Mouse (Mus musculus) adrenal gland, postnatal 25 days (tissue): ENCODE measurements at regions not wholly inside any gene's neighbourhood (a gene's known extent, or its start where the extent isn't known, plus 50 kb on each side); places are given as distances from the start of the nearest gene placed in this dataset.
A peak's percentile ranks its signal among the peaks of the same experiment; 100 is the strongest.

Source experiments
- DNase-seq: peaks from one replicate; pipeline ENCODE4 v3.0.0; 2021; ENCODE audit warnings: mixed read lengths

DNA sequence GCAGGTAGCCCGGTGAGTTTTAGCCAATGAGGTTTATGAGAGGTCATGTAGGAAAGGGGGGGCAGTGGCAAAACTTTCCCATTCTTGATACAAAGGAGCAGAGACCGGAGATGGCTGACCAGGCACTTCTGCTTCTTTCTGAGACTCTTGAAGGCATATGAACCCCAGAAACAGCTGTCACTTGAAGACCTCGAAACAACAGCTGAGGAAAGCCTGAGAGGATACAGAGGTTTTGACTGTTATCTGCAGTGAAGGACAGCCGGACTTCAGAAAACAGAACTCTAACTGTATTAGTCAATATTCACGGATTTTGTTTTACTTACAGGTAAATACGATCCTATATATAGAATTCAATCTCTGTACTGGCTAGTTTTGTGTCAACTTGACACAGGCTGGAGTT, 50.0 kb upstream of the Tiparp start:
- no peak for DNase-seq

DNA sequence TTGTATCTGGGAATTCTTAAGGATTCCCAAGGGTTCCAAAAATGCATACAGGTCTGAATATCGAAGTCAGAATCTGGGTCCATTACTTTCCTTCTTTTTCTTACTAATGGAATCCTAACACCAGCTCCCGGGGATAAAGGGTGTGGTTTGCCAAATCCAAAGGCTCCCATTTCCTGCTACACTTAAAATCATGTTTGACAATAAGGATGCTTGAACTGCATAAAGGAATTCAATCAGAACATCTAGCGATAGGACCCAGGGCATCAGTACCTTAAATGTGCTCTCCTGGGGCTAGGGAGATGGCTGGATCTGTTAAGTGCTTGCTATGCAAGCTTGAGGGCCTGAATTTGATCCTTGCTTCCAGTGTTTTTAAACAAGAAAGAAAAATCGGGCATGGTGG, 51.1 kb upstream of the Tiparp start:
- DNase-seq = no peak

DNA sequence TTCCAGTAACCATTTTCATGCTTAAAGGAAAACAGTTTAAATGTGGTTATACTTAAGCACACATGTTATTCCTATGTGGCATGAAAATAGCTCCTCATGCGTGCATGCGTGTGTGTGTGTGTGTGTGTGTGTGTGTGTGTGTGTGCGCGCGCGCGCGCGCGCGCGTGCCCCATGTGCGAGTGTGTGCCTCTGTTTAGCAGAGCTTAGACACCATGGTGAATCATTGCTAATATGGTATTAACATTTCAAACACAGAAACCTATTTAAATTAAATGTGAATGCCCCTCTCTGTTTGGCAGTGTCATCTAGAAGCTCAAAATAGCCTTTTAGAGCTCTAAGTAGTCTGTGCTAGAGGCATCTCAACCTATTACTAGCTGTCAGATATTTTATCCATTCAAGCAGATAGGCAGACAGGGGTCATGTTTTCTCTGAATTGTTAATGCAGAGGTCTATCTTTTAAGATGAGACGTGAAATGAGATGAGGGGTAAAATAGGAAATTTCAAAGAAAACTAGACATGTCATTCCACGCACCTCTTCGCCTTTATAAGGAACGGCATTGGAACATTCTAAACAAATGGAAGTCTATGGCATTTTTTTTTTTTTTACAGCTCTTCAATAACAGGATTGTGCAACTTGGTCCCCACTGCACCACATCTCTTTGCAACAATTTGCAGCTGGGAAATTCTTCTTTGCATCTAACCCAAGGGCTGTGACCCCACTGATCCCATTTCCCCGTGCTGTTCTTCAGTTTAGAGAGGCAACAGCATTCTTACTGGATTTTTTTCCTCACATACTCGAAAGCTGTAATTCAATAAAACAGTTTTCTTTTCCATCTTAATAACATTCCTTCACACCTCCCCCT, 51.9 kb upstream of the Tiparp start:
- DNase-seq = no peak

DNA sequence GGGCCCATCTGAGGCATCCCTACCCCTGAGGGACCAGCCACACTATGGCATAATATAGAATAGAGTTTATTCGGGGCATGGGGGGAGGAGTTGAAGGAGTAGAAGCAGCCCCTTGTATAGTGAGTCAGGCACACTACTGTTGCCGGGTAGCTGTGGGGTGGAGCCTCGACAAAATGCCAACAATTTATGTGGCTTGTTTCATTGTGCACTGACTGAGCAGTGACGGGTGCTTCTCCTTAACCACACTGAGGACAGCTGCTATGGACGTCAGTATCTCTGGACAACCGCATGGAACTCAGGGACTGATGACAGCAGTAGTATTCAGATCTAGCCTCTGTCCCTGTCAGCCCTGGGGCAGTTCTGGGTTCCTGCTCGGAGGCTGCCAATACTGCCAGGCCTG, 53.6 kb upstream of the Tiparp start:
- DNase-seq = no peak

DNA sequence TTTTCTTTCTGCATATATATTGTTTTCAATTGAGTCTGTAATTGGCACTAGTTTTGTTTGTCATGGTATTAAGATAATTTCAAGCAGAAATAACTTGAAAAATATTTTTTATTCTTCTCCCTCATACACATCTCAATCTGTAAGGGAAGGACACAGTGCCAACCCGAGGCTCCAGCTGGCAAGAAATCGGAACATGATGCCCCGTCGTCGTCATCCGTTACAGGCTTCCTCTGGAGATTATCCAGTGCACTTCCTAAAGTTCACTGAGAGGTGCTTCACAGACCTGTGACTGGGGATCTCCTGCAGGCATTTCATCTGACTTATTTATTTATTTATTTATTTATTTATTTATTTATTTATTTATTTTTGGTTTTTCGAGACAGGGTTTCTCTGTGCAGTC, 56.4 kb upstream of the Tiparp start:
- DNase-seq = peak; percentile 12

DNA sequence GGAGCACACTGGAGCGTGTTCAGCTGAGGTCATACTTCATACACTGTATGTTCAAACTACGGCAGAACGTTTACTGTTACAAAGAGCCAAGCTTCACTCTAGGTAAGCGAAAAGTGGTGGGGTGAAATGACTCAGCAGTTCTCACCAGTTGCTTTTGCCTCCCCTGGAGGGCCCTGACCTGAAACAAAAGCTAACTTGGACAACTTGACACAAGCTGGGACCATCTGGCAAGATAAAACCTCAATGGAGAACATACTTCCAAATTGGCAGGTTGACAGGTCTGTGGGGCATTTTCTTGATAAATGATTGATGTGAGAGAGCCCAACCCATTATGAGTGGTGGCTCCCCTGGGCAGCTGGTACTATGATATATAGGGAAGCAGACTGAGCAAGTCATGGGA, 59.0 kb upstream of the Tiparp start:
- no peak for DNase-seq

DNA sequence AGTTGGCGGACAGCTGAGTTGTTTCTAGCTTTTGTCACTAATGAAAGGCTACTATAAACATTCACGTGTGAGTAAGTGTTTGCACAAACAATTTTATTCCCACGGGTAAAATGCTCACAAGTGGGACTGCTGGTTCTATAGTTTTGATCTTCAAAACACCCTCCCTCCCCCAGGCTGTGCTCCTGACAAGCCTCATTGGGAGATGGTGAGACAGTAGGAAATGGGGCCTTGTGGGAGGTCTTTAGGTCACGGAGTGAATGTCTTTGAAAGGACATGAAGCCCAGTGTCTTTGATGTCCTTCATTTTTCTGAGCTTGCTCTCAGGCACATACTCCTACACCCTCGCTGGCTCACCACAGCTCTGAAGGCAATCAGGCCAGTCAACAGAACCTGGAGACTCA, 63.4 kb upstream of the Tiparp start:
- no peak for DNase-seq

DNA sequence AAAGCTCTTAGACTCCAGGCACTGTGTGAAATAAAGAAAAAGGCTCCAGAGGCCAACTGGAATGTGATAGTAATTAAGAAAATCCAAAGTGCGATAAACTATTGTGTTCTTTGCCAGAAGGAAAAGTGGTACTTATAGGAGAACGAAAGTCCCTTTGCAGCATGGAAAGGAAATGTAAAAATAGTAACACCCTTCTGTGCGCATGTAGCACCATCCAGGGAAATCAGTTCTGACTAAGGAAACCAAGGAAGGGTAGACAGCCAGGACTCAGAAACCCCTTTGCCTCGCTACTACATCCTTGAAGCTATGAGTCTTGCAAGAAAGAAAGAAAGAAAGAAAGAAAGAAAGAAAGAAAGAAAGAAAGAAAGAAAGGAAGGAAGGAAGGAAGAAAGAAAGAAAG, 67.3 kb upstream of the Tiparp start:
- DNase-seq = no peak

DNA sequence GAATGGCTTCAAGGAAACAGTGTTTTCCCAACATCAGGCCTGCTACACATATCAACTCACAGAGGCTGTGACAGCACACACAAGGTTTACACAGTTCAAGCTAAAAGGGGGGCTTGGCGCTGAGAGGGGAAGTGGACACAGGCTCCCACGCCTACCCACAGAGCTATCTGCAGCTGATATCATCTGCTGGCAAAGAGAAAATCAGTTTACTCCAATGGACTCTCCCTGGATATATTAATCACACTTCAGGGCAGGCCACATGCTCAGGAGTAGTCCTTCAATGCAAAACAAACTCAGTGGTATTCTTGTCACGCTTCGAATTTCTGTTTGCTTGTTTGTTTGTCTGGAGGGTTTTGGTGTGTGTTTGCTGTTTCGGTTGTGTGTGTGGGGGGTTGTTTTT, 67.3 kb upstream of the Ssr3 start:
- no peak for DNase-seq

DNA sequence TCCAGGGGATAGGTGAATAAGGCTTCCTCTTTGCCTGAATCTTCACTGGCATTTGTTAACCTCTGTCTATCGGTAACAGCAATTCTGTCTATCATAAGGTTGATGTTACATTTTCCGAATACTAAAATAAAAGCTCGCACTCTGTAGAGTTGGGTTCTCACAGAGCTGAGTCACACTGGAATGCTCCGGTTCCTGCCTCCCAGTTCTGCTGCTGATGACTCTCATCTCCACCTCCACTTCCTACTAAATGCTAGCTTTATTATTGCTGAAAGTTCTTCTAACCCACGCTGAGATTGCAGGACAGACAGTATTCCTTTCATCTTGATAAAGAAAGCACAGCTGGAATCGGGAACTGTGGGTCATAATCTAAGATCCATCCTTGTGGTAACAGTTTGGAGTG, 65.5 kb upstream of the Ssr3 start:
- DNase-seq = no peak

DNA sequence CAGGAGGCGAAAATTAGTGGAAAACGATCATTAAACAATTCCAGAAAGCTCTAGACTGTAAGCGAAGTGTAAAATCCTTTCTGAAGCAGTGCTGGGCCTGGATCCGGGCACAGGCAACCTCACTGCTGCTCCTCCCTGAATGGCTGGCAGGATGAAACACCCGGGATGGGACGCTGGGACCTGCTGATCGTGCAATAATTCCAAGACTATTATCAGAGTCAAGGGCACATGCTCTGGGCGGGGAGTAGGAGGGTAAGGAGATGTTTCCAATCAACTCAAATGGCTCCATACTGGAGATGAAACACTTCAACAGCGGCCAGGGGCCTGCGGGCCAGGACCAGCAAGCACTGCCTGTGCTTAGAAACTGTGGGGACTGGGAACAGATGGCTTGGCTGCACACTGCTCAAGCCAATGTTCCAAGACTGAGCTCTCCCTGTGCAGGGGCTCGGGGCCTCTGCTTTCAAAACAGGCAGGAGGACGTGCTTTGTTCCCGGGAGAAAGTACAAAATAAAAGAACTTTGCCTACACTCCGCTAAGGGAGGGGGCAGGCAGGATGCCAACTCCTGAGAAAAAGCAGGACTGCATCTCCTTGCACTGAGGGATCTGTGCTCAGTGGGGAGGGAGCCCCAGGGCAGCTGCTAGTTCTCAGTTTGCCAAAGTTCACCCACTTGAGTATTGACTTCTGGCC, 63.3 kb upstream of the Ssr3 start:
- peak; percentile 59 for DNase-seq

DNA sequence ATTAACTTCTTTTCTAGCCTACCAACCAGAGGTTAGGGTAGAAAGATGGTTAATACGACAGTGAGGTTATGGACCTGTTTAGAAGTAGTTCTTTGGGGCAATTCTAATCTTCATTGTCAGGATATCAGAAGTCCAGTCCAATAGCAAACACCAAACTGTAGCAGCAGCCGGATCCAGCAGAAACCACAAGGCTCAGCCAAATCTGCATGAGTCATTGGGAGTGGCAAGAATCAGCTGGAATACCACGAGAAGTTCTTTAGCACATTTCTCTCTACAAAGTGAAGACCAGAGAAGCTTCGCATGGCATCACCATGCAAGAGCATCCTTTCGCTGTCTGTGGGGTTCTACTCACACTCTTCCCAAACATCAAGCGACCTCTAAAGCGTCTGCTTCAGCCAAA, 61.9 kb upstream of the Ssr3 start:
- DNase-seq = no peak

DNA sequence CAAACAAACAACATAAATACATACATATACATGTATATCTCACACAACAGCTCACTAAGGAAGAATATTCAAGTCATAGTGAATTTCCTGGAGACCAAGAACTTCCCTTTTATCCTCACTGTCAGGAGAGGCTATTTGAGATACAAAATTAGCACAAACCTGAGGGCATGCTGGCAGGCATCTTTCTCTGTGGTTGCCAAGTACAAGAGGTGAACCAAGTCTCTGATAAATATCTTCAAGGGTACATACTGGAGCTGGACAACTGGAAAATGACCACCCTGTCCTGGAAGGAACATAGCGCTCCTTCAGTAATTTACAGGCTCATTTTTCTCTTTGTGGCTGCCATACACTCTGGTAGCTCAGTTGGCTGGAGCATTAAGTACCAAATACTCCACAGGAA, 56.8 kb upstream of the Ssr3 start:
- no peak for DNase-seq

DNA sequence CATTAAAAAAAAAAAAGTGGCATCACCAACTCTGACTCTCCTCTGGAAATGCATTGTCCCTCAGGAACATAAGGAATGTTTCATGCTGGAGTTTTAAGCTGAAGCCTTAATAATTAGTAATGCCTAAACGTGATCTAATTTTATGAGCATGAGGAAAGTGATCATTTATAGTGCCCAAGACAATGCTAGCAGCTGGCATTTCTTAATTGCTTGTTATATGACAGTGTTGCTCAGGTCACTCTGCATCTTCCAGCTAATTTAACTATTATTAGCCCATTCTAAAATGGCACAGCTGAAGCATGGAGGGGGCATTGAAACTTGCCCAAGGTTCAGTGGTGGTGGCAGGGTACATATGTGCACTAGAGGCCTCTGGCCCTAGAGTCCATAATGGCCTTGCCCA, 51.3 kb upstream of the Ssr3 start:
- no peak for DNase-seq

DNA sequence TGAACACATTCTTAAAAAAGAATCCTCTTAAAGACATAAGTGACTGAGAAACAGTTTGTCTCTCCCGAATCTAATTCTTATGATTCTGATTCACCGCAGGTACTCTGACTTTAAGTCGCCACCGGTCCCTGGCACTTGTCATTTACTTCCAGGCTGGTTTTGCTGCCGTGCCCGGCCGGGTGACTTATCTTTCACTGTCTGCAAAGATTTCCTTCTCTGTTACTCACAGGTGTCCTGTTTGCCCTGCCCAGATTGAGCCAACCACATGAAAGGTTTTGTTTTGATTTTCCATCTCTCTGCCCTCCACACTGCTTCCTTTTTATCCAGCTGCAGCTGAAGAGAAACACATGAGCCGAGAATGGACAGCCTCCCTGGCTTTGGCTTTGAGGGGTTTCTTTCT, 50.5 kb upstream of the Ssr3 start:
- no peak for DNase-seq

DNA sequence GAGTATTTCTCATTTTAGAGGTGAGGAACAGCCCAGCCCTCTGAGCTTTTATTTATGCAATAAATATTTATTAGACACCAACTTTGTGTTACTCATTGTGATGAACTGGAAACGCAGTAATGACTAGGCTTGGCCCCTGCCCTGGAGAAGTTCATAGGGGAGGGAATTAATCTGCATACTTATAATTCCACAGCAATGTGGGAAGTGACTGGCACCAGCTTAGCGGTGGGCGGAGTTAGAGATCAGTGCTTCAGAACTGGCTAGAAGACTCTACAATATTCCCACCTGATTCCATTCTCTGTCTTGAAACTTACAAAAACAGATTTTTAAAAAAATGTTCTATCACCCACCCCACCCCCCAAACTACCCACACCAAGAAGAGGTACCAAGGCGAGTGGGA, 49.8 kb upstream of the Ssr3 start:
- DNase-seq = no peak
